Mouse (Mus musculus): Measurements from ENCODE around the gene Smchd1. TPM values are rescaled to one million over a fixed set of nuclear protein-coding genes. Genes with fewer than 3 reads are reported as not detected.

Smchd1 gene
- 152 and 306 TPM in 2 replicates for total RNA-seq (2015; ENCODE audit: low replicate concordance)
- total RNA-seq (2017; ENCODE audit: low replicate concordance), result 174 and 214 TPM in 2 replicates

- peak; percentile 96 for ATAC-seq (replicated peaks; ENCODE audit: low FRiP score, poor library complexity, severe bottlenecking)
These were observed at the start of gene Smchd1 for GRCm38 (mm10) chr17:71474762-71475704. Gene Smchd1 (minus strand): TSS chr17:71475343.

- ATAC-seq (replicated peaks; ENCODE audit: low FRiP score, poor library complexity, severe bottlenecking), result no peak
These were observed 35.2 kb upstream of the Smchd1 start for GRCm38 (mm10) chr17:71510297-71510696.

DNA sequence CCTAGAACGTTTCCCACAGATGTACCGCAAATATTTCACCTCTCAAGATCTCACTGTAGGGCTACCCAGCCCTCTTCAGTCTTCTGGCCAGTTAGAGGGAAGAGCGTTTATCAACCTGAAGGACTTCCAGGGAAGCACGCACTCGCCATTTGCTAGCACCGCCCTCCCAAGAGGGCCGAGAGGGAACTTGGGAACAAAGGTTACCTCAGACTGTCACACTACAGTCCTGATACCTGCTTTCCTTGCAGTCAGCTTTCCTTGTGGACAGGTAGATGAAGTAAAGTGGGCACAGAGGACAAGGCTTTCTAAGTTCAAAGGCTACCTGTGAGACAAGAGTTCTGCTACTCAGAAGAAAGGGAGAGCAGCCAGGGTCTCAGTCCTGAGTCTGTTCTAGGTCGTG, 31.7 kb upstream of the Smchd1 start:
- no peak for ATAC-seq (replicated peaks; ENCODE audit: low FRiP score, poor library complexity, severe bottlenecking)

DNA sequence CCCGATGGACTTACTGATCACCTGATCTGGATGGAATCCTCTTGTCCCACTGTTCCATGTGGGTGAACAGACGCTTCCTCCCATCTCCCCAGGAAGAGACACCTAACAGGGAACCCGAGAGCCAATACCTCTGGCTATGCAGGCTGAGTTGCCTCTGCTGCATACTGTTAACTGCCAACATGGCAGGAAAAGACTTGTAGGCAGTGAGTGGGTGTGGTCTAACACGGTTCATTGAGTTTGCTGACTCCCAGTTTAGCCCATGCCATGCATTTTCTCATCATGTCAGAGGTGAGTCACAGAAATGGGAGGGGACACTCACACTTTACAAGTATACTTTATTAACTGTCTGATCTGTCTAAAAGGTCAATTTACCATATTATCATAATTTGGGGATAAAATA, 20.6 kb upstream of the Smchd1 start:
- ATAC-seq (replicated peaks; ENCODE audit: low FRiP score, poor library complexity, severe bottlenecking), result no peak

DNA sequence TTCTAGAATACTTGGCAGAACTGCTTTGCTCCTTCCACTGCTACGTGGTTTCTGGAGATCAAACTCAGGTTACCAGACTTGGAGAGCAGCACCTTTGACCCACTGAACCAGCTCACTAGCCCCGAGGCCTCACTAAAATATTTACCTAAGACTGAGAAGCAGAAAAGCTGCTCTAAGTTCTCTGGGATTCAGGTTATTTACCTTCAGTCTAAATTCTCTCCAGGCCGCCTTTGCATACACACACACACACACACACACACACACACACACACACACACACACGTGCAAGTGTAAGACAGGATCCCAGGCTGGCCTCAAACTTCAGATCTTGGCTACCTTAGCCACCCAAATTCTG, 16.2 kb upstream of the Smchd1 start:
- no peak for ATAC-seq (replicated peaks; ENCODE audit: low FRiP score, poor library complexity, severe bottlenecking)

GRCm38 (mm10) chr17:71490666-71491331, 15.7 kb upstream of the Smchd1 start:
- no peak for ATAC-seq (replicated peaks; ENCODE audit: low FRiP score, poor library complexity, severe bottlenecking)

GRCm38 (mm10) chr17:71489703-71490461, 14.7 kb upstream of the Smchd1 start:
- no peak for ATAC-seq (replicated peaks; ENCODE audit: low FRiP score, poor library complexity, severe bottlenecking)

GRCm38 (mm10) chr17:71486231-71486851, 11.2 kb upstream of the Smchd1 start:
- ATAC-seq (replicated peaks; ENCODE audit: low FRiP score, poor library complexity, severe bottlenecking), result 0 out of 2 replicates have a peak, but pooled peaks have one; percentile 57

DNA sequence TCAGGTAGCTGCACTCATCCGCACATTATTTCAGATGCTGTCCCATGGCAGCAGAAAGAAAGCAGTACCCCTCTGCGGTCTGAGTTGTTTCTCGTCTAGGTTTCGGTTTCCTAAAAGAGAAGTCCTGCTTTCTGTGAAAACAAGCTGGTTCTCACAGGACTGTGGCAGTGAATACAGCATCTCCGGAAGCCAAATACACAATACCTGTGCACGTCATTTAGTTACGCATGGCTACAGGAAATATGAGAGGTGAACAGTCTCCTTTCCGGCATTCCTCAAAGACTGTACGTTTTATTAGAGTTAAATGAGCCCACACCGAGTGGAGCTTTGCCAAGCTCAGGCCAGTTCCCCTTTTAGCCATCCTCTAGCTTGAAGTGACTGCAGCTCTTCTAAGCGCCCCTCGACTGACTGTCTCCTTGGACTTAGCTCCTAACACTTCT, 10.7 kb upstream of the Smchd1 start:
- peak; percentile 53 for ATAC-seq (replicated peaks; ENCODE audit: low FRiP score, poor library complexity, severe bottlenecking)

DNA sequence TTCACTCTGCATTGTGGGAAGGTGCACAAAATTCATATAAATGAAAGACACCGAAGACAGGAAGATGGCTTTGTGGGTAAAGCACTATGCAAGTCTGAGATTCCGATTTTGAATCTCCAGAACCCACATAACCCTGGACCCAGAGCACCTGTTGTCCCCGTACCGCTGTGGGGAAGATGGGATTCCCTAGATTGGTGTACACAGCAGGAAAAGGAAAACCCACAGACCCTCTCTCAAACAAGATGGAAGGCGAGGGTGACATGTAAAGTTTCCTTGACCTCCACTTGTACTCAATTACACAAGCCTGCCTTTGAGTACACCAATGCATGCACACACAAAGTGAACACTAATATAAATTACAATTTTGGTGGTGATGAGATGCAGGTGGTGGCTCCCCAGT, 9.6 kb upstream of the Smchd1 start:
- no peak for ATAC-seq (replicated peaks; ENCODE audit: low FRiP score, poor library complexity, severe bottlenecking)

DNA sequence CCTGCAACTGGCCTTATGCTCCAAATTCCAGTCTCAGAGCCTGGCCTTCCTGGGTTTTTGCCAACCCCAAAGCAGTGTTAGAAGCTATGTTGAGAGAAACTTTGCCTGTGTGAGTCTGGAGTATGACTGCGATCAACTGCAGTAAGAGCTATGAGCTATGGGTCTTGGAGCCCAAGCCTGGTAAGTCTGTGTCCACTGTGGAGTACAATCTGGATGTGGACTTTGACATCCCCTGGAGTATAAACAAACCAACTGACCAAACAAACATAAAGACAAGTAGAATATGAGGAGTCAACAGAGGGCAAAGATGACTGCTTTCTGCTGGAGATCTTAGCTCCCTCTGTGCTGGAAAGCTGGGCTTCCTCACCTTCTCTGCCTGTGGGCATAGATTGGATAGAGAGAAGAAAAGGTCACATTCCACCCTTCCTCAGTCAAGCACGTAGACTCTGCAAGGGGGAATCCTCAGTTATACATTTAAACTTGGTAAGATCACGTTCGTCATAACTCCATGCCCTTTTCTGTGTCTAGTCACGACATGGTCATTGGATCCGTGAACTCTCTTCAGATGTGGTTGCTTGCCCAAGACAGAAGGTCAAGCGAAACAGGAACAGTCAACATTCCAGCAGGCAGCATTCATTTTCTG, 8.4 kb upstream of the Smchd1 start:
- no peak for ATAC-seq (replicated peaks; ENCODE audit: low FRiP score, poor library complexity, severe bottlenecking)

DNA sequence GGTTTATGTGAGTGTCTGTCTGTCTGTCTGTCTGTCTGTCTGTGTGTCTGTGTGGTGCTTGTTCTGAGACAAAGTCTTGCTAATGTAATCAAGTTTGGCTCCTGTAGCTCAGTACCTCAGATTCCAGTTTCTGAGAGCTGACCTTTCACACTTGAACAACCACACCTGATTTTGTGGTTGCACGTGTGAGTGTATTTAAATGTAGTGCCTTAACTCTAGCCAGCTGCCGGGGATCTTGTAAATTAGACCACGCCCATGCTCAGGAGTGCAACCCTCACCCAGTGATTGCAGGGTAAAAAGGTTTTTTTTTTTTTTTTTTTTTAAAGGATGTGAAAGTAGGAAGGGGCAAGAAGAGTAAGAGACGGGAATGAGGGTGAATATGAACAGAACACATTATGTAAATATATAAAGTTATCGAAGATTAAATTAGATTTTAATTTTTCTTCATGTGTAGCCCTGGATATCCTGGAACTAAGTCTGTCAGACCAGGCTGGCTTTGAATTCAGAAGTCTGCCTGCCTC, 4.3 kb upstream of the Smchd1 start:
- ATAC-seq (replicated peaks; ENCODE audit: low FRiP score, poor library complexity, severe bottlenecking), result no peak

GRCm38 (mm10) chr17:71477481-71477880, 2.3 kb upstream of the Smchd1 start:
- ATAC-seq (replicated peaks; ENCODE audit: low FRiP score, poor library complexity, severe bottlenecking), result no peak

DNA sequence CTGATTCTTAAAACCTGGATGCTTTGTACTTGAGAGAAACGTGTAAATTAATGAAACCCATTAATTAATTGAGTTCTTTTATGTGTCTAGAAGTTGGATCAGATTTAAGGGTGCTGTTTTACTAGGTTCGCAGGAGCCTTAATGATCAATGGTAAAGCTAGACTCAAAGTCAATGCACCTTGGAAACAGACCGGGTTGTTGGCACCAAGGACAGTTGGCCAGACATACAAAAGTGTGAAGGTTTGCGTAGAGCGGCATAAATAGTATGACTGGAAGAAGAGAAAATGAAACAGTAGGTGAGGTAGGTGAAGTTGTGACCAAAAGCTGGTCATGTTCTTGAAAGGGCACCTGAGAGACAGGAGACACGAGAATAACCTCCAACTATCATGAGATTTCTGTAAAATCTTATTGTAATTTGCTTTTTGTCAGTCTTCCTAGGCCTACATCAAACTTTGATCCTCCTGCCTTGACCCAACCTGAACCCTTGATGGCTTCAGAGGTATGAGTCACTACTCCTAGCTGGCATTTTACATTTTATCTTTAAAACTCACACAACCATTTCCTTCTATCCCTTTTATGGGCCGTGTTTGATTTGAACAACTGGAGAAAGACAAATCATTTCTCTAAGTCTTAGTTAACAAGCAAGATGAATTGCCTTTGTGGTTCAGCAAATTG, 1.3 kb upstream of the Smchd1 start:
- no peak for ATAC-seq (replicated peaks; ENCODE audit: low FRiP score, poor library complexity, severe bottlenecking)

- peak; percentile 49 for ATAC-seq (replicated peaks; ENCODE audit: low FRiP score, poor library complexity, severe bottlenecking)
These were observed 554 bp upstream of the Smchd1 start for GRCm38 (mm10) chr17:71475705-71476089.

- no peak for ATAC-seq (replicated peaks; ENCODE audit: low FRiP score, poor library complexity, severe bottlenecking)
These were observed 1.0 kb downstream of the Smchd1 start for GRCm38 (mm10) chr17:71474128-71474527.

DNA sequence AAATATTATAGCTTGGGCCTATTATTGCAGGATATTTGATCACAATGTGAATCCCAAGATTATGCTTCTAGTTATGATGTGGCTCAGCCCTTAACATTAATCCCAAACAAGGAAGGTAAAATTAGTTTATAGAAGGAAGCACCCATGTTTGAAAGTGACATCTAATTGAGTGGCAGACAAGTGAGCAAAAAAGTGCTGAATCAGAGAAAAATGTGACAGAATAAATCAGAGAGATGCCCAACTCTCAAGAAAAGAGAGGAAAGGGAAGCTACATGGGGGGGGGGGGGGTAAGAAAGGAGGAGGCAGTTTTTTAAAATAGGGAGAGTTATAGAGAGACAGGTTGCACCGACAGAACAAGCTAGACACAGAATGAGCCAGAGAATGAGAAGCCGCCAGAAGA, 3.9 kb downstream of the Smchd1 start:
- ATAC-seq (replicated peaks; ENCODE audit: low FRiP score, poor library complexity, severe bottlenecking), result no peak

- no peak for ATAC-seq (replicated peaks; ENCODE audit: low FRiP score, poor library complexity, severe bottlenecking)
These were observed 14.8 kb downstream of the Smchd1 start for GRCm38 (mm10) chr17:71460312-71460711.

- no peak for ATAC-seq (replicated peaks; ENCODE audit: low FRiP score, poor library complexity, severe bottlenecking)
These were observed 15.3 kb downstream of the Smchd1 start, which contains the start of gene Gm4707 for GRCm38 (mm10) chr17:71459818-71460217. Gene Gm4707 (minus strand): TSS chr17:71459918.

Data from erythroid progenitor cell, adult 5-6 weeks (primary cell).